Mouse (Mus musculus) common myeloid progenitor, adult 5-6 weeks (primary cell): ENCODE measurements around the gene Gm42688. TPM values are rescaled to one million over a fixed set of nuclear protein-coding genes. Genes with fewer than 3 reads are reported as not detected.

Experiments used
- ATAC-seq: replicated peaks from 2 replicates; pipeline ENCODE4 v1.8.0; 2016; ENCODE audit warnings: low read depth, mild to moderate bottlenecking, moderate TSS enrichment, inconsistent platforms; ENCODE audit not compliant: poor library complexity, severe bottlenecking
- total RNA-seq: library from RNA; stranded (forward); fragments of 200-1000, 187-1606 nt; gene quantifications from 2 replicates; pipeline ENCODE4 v1.2.3, GENCODE M21; 2017

The Gm42688 gene
- total RNA-seq, 1 experiment from 2014 or later: 3.1 TPM

DNA sequence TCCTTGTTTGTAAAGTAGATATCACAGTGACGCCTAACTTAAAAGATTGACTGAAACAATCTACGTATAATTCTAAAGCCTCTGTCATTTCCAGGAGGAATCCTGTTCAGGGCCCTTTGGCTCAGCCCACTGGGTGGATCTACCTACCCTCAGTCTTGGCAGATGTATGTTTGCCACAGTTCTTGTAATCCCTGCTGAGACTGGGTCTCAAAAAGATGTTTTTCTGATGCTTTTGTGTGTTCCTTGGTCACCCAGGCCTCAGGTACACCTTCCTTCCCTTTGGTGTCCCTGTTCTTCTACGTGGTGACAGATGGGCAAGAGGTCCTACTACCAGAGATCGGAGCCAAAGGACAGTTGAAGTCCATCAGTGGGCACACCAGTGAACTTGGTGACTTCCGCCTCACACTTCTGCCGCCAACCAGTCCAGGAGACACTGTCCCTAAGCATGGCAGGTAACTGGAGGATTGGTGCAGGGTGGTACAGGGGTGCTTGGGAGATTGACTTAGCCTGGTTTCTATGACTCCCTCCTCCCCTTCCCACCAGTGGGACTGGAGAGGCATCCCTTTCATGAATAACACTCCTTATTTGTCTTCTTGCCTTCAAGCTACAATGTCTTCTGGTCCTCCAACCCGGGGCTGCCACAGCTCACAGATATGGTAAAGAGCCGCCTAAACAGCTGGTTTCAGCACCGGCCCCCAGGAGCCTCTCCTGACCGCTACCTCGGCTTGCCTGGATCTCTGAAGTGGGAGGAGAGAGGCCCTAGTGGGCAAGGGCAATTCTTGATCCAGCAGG is 15.2 kb downstream of the Gm42688 start:
- no peak for ATAC-seq

DNA sequence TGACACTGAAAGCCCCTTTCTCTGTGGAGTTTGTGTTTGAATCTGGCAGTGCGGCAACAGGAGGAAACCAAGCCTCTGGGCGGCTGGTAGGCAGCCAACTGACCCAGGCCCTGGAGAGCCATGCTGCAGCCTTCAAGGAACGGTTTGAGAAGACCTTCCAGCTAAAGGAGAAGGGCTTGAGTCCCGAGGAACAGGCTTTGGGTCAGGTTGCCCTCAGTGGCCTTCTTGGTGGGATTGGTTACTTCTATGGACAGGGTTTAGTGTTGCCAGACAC is 15.7 kb downstream of the Gm42688 start:
- no peak for ATAC-seq

DNA sequence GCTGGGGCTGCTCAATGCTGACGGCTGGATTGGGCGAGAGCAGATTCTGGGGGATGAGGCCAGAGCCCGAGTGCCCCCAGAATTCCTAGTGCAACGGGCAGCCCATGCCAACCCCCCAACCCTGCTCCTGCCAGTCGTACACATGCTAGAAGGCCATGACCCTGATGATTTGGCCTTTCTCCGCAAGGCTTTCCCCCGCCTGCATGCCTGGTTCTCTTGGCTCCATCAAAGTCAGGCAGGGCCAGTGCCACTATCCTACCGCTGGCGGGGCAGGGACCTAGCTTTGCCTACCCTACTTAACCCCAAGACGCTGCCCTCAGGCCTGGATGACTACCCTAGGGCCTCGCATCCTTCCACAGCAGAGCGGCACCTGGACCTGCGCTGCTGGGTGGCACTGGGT is 16.2 kb downstream of the Gm42688 start:
- no peak for ATAC-seq

DNA sequence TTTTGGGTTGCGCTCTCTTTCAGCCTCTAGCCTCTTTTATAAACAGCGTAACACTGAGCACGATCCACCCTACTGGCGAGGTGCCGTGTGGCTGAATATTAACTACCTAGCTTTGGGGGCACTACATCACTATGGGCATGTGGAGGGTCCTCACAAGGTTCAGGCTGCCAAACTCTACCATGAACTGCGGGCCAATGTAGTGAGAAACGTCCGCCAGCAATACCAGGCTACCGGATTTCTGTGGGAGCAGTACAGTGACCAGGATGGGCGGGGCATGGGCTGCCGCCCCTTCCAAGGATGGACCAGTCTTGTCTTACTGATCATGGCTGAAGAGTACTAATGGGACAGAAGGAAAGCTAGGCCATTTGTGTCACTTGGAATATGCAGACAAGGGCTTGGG is 17.0 kb downstream of the Gm42688 start:
- no peak for ATAC-seq

- peak; percentile 16 for ATAC-seq
These were observed 17.7 kb downstream of the Gm42688 start for GRCm38 (mm10) chr6:83118825-83119733.

DNA sequence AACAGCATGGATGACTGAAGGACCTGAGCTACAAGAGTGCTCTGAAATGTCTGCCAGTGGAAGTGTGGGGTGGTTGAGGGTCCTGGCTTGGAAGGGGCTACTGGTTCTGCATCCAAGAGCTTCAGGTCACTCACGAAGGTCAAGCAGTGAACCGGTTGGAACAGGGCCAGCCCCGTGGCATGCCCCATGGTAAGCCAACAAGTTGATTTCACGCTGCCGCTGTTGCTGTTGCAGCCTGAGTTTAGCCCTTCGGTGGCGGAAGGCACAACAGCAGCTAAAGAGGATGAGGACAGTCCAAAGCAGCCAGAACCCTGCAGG is 18.3 kb downstream of the Gm42688 start:
- no peak for ATAC-seq

DNA sequence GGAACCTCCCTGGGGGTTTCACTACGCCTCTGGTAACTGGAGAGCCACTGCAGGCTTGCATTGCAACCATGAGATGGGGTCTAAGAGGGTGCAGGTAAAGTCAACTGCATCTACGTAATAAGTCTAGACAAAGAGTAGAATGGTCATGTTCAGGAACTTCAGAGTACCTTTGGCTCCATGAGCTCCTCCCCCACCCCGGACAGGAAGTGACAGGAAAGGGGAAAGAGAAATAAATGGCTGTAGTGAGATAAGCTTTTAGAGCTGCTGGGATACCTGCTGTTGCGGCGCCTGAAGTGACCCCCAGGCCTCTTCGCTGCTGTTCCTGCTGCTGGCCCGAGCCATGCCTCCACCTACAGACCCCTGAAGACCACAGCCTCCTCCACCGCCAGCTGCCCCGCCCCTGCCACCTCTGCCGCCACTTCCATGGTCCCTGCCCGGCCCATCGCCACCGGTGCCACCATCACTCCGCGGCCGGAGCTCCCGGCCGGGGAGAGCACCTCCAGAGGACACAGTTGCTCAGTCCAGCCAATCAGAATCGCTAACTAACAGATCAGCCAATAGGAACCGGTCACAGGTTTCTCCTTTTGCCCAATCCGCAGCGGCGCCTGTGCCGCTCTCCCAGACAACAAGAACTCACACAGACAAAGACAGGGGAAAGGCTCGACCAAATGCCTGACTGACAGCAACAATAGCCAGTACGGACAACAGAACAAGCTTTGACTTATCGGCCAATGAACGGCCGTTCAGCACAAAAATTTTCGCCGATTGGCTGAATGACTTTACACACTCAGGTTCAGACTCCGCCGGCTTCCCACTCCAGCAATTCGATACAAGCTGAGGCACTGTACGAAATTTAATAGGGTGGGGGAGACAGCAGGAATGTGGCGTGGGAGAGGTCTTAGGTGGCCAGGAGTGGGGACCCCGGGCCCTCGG is 19.8 kb downstream of the Gm42688 start, which contains the start of gene Wbp1:
TSS of gene Wbp1 (minus strand) at position 630 of the 933 bp plus-strand sequence.
- peak; percentile 82 for ATAC-seq

DNA sequence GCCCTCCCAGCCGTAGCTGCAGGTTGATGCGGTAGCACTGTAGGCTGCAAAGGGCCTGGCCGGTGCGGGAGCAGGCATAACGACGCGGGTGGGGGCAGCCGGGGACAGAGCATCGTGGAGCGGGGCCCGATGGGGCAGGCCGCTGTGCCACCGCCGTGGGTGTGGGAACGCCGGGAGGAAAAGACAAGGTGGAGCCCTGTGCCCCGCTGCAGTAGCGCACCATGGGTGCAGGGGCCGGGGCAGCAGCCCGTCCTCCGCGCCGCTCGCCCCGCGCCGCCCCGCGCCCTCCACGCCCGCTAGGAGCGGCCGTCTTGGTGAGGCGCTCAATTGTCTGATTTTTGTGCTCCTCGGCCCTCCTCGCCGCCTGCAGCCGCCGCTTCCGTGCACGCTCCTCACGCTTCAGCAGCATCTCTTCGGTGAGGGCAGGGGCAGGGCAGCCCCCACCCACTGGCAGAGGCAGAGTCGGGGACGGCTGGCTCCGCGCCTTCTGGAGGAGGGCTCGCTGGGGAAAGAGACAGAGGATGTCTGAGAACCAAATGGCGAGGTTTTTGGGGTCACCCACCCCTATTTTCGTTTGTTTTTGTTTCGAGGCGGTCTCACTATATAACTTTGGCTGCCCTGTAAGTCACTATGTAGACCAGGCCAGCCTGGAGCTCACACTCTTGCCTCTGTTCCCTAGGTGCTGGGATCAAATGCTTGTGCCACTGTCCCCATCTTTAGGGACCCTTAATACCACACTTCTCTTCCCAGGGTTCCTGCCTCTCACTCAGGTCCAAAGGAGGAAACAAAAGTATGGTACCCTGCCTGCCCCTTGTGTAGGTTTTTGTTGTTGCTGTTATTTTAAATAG is 20.7 kb downstream of the Gm42688 start:
- no peak for ATAC-seq

DNA sequence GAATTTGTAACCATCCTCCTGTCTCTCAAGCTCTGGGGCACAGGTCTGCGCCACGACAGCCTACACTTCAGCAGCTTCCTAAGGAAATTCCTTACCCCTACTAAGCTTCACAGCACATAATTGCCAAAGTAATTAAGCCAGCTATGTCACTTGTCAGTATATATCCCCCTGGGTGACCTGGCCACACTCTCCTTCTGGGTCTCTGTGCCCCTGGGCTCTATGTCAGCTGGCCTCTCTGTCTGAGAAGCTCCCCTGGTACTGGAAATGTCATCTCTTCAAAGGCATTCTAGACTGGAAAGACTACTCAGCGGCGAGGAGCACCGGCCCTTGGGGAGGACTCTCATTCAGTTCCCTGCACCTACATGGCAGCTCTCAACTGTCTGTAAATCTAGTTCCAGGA is 21.5 kb downstream of the Gm42688 start:
- no peak for ATAC-seq

DNA sequence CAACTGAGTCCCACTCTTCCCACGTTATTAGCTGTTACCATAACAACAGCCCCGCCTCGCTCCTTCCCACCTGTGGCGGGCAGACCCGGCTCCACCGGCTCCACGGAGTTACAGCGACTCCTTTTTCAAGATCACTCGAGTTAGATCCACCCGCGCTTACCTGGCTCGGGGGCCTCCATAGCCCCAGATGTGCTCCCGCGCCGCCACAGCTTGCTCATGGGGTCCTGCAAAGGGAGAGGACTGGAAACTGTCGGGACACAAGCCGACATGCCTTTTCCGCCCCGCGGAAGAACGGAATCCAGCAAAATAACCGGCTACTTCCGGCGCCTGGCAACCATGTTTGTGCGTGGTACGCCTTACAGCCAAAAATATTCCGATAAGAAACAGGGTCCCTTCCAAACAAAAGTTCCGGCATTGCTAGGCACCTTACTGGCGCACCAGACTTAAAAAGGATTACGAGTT is 23.5 kb downstream of the Gm42688 start:
- ATAC-seq: peak; percentile 64

- ATAC-seq: no peak
These were observed 23.9 kb downstream of the Gm42688 start, which contains the start of gene Ino80b for GRCm38 (mm10) chr6:83125331-83125730. TSS of gene Ino80b (minus strand) at chr6:83125431.

- no peak for ATAC-seq
These were observed 26.0 kb downstream of the Gm42688 start for GRCm38 (mm10) chr6:83127419-83127818.

GRCm38 (mm10) chr6:83131469-83132034 is 30.1 kb downstream of the Gm42688 start:
- peak; percentile 79 for ATAC-seq

DNA sequence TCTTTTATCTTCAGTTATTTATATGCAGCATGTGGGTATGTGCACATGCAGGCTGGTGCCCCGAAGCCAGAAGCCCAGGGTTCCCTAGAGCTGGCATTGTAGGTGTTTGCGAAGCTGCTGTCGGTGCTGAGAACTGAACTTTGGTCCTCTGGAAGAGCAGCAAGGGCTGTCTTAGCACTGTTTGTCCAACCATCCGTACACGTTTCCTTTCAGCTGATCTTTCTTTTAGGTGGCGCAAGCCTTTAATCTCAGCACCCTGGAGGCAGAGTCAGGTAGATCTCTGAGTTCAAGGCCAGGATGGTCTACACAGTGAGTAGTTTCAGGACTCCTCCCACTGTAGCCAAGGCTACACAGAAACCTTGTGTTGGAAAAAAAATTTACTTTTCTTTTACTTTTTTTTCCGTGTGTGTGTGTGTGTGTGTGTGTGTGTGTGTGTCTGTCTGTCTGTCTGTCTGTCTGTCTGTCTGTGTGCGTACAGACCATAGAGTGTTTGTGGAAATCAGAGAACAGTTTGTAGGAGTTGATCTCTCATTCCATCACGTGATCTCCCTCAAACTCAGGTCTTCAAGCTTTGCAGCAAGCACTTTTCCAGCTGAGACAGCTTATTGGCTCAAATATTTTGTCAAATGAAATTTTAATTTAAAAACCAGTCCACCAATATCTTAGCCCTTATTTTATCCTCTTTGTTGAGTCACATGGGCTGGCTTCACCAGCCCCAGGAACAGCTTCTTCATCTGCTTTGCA is 30.9 kb downstream of the Gm42688 start:
- no peak for ATAC-seq

DNA sequence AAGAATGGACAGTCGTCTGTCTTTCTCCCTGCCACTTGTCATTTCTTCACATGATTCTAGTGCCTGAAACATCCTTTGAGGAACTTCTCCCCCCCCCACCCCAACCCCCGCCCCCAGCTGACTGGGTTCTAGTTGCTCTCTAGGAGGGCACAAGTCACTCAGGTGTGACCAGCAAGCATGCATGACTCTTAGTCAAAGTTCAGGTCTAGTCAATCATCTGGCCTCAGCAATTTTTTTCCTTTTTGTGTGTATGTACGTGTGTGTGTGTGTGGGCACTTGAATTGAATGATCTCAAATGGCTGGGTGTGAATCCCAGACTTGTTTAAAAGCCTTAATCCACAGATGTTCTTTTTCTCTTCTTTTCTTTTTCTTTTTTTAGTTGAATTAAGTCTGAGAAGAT is 32.8 kb downstream of the Gm42688 start:
- no peak for ATAC-seq

GRCm38 (mm10) chr6:83134951-83135513 is 33.6 kb downstream of the Gm42688 start, which contains the start of gene Rtkn:
TSS of gene Rtkn (plus strand) at chr6:83135463.
- ATAC-seq: no peak

- no peak for ATAC-seq
These were observed 34.2 kb downstream of the Gm42688 start for GRCm38 (mm10) chr6:83135571-83136161.
